Mouse (Mus musculus) Muller cell, postnatal 12 days (primary cell): ENCODE results near the gene Fndc9.

Experiments
- DNase-seq: peaks from one replicate; pipeline ENCODE4 v3.0.0-alpha.2; 2015; ENCODE audit errors: inconsistent ontology term

The Fndc9 gene

GRCm38 (mm10) chr11:46235334-46235733 is at the start of gene Fndc9:
Fndc9 (plus strand) TSS chr11:46235531.
- no peak for DNase-seq

GRCm38 (mm10) chr11:46188283-46188682 is 47.0 kb upstream of the Fndc9 start:
- DNase-seq = no peak

- DNase-seq = no peak
Observed at GRCm38 (mm10) chr11:46194175-46194574, 41.2 kb upstream of the Fndc9 start.

GRCm38 (mm10) chr11:46200664-46201063 is 34.7 kb upstream of the Fndc9 start:
- DNase-seq = no peak

GRCm38 (mm10) chr11:46201636-46202546 is 33.4 kb upstream of the Fndc9 start:
- DNase-seq = no peak

GRCm38 (mm10) chr11:46202547-46202887 is 32.8 kb upstream of the Fndc9 start:
- DNase-seq = no peak

- DNase-seq = no peak
Observed at GRCm38 (mm10) chr11:46204841-46205240, 30.5 kb upstream of the Fndc9 start.

GRCm38 (mm10) chr11:46205639-46206409 is 29.5 kb upstream of the Fndc9 start:
- DNase-seq = no peak

GRCm38 (mm10) chr11:46209884-46210283 is 25.4 kb upstream of the Fndc9 start:
- DNase-seq = peak; percentile 14

- no peak for DNase-seq
Observed at GRCm38 (mm10) chr11:46211858-46212257, 23.5 kb upstream of the Fndc9 start.

- DNase-seq = no peak
Observed at GRCm38 (mm10) chr11:46213844-46214243, 21.5 kb upstream of the Fndc9 start.

GRCm38 (mm10) chr11:46214368-46215230 is 20.7 kb upstream of the Fndc9 start:
- DNase-seq = no peak

GRCm38 (mm10) chr11:46215354-46215753 is 20.0 kb upstream of the Fndc9 start:
- DNase-seq = peak; percentile 62

GRCm38 (mm10) chr11:46216669-46217068 is 18.7 kb upstream of the Fndc9 start:
- no peak for DNase-seq

- DNase-seq = no peak
Observed at GRCm38 (mm10) chr11:46217686-46218085, 17.6 kb upstream of the Fndc9 start.

- DNase-seq = no peak
Observed at GRCm38 (mm10) chr11:46218584-46218983, 16.7 kb upstream of the Fndc9 start.

- DNase-seq = no peak
Observed at GRCm38 (mm10) chr11:46219380-46219779, 16.0 kb upstream of the Fndc9 start.

- DNase-seq = no peak
Observed at GRCm38 (mm10) chr11:46220211-46220610, 15.1 kb upstream of the Fndc9 start.

GRCm38 (mm10) chr11:46223575-46223974 is 11.8 kb upstream of the Fndc9 start:
- no peak for DNase-seq

- DNase-seq = no peak
Observed at GRCm38 (mm10) chr11:46225345-46225744, 10.0 kb upstream of the Fndc9 start.

GRCm38 (mm10) chr11:46230184-46230583 is 5.1 kb upstream of the Fndc9 start:
- no peak for DNase-seq

- no peak for DNase-seq
Observed at GRCm38 (mm10) chr11:46232803-46233202, 2.5 kb upstream of the Fndc9 start.
